Mouse (Mus musculus) macrophage (primary cell): ENCODE results near the gene Nomo1. TPM values are rescaled to one million over a fixed set of nuclear protein-coding genes. Genes with fewer than 3 reads are reported as not detected.

Source experiments
- H3K27ac ChIP-seq: fragments of 350-480 bp; formaldehyde crosslinking; 2 replicates; pipeline ENCODE4 v1.9.0; 2021
- H3K36me3 ChIP-seq: fragments of 350-480 bp; formaldehyde crosslinking; 2 replicates; pipeline ENCODE4 v1.9.0; 2021; ENCODE audit errors: inconsistent target
- H3K4me3 ChIP-seq: fragments of 350-480 bp; formaldehyde crosslinking; 2 replicates; pipeline ENCODE4 v1.9.0; 2021; ENCODE audit errors: inconsistent target
- H3K79me2 ChIP-seq: fragments of 350-480 bp; formaldehyde crosslinking; 2 replicates; pipeline ENCODE4 v1.9.0; 2021; ENCODE audit errors: inconsistent target
- WGBS: methylation state at CpG from one replicate; pipeline ENCODE4 v1.1.7; 2026; ENCODE audit warnings: inconsistent platforms; ENCODE audit not compliant: missing documents; 5-methylcytosine and 5-hydroxymethylcytosine counted together
- polyA plus RNA-seq: library from polyadenylated mRNA; stranded (reverse); fragments of 250-400 nt; gene quantifications from 3 replicates; pipeline ENCODE4 v1.2.4, GENCODE M21; 2018; ENCODE audit warnings: inconsistent platforms
- total RNA-seq, 78 experiments: library from RNA; depleted of rRNA; stranded (reverse); fragments of 250-400 nt; gene quantifications; 1 replicate in 9 of 78; 2 replicates in 24 of 78; 3 replicates in 43 of 78; 4 replicates in 2 of 78; pipeline ENCODE4 v1.2.4; 2018; ENCODE audit warnings: inconsistent platforms in 56 of 78

Nomo1 gene
- 10 to 100 TPM in 24 of 26 experiments, 1 to 10 TPM in 2; 8.5 to 49.9 (median 30.0) TPM for total RNA-seq (2018; cell fraction: chromatin; rRNA removed)
- total RNA-seq (2018; cell fraction: cytosol; rRNA removed) = 10 to 100 TPM in 23 of 26 experiments, 1 to 10 TPM in 3; 7.4 to 25.7 (median 15.8) TPM
- 10 to 100 TPM; 13.5 to 74.4 (median 24.3) TPM for total RNA-seq (2018; cell fraction: nucleus; rRNA removed)
- polyA plus RNA-seq = 15.9 to 40.2 TPM (median 19.6 TPM) in 3 replicates

GRCm38 (mm10) chr7:46033109-46033869, at the start of gene Nomo1:
Gene Nomo1 (plus strand): TSS chr7:46033698.
- 11% methylated on average over 33 of the region's 44 CpGs for whole genome bisulfite sequencing
- peaks cover 20% of the 10 kb centered on the region for H3K79me2 ChIP-seq
- H3K4me3 ChIP-seq = peak within 1 kb of the TSS; percentile 71
- no peak within 1 kb of the TSS for H3K27ac ChIP-seq
- H3K36me3 ChIP-seq = no peaks in the 10 kb centered on the region

- H3K36me3 ChIP-seq = no peaks in the 10 kb centered on the region
- 93% methylated on average over 3 of the region's 6 CpGs for WGBS
- no peak overlapping the region for H3K27ac ChIP-seq
- no peak overlapping the region for H3K4me3 ChIP-seq
- no peaks in the 10 kb centered on the region for H3K79me2 ChIP-seq
These were observed 46.6 kb upstream of the Nomo1 start for GRCm38 (mm10) chr7:45986893-45987292.

DNA sequence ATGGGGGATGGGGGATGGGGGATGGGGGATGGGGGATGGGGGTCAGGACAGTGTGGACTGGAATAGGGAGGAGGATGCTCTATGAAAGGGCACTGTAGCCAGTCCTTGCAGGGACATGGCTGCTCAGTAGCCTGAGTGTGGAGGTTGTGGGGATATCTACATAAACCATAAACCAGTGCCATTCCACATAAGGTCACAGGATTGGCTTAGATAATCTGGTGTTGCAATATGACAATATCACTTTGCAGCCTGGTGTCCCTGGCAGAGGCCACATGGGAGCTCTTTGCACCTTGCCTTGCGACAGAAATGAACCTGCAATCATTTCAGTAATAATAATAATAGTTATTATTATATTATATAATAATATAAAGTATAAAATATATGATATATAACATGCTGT, 45.2 kb upstream of the Nomo1 start:
- WGBS = 100% methylated on average over 1 of the region's 1 CpGs
- H3K36me3 ChIP-seq = no peaks in the 10 kb centered on the region

DNA sequence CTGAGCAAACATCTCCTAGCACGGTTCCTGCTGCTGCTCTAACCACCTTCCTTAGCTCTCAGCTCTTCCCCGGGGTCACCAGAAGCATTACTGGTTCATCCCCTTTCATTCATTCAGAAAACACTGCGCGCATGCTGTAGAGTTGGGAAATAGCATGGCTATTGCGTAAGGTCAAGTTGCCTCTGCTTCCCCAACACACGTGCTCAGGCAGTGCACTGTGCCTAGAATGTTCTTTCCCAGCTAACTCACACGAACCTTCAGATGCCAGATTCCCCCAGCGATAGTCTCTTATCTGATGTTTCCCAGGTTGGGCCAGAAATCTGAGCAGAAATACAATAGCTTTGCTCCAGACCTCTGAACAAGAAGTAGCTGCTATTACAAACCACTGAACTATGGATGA, 41.0 kb upstream of the Nomo1 start:
- WGBS = 20% methylated on average over 8 of the region's 8 CpGs
- Histone ChIP-seq H3K27ac (no peak overlapping the region), H3K79me2 (no peaks in the 10 kb centered on the region), H3K4me3 (no peak overlapping the region), H3K36me3 (no peaks in the 10 kb centered on the region)

More for the DNA sequence above, 45.2 kb upstream of the Nomo1 start:
- Histone ChIP-seq H3K27ac (no peak overlapping the region), H3K4me3 (no peak overlapping the region), H3K79me2 (no peaks in the 10 kb centered on the region)

- Histone ChIP-seq H3K4me3 (no peak overlapping the region), H3K79me2 (no peaks in the 10 kb centered on the region), H3K27ac (no peak overlapping the region), H3K36me3 (no peaks in the 10 kb centered on the region)
- WGBS = 86% methylated on average over 4 of the region's 4 CpGs
These were observed 32.9 kb upstream of the Nomo1 start for GRCm38 (mm10) chr7:46000577-46000976.

DNA sequence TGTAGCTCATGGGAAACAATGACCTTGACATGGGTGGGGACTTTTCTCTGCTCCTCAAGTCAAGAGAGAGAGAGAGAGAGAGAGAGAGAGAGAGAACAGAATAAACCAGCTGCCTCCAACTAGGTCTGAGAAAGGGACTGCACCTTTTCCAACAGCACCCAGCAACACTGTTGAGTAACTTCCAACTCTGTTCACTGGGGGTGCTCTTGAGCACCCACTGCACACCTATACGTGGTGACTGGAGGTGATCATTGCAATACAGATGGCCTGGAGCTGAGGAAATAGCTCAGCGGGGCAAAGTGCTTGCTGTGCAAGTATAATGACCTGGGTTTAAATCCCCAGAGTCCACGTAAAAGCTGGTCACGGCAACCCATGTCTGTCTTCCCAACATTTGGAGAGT, 30.8 kb upstream of the Nomo1 start:
- H3K27ac ChIP-seq = no peak overlapping the region
- no peaks in the 10 kb centered on the region for H3K79me2 ChIP-seq
- no peak overlapping the region for H3K4me3 ChIP-seq
- H3K36me3 ChIP-seq = no peaks in the 10 kb centered on the region
- WGBS = 55% methylated on average over 4 of the region's 4 CpGs

GRCm38 (mm10) chr7:46009578-46009977, 23.9 kb upstream of the Nomo1 start:
- Histone ChIP-seq H3K79me2 (no peaks in the 10 kb centered on the region), H3K36me3 (no peaks in the 10 kb centered on the region), H3K4me3 (no peak overlapping the region), H3K27ac (no peak overlapping the region)
- 13% methylated on average over 5 of the region's 5 CpGs for WGBS

DNA sequence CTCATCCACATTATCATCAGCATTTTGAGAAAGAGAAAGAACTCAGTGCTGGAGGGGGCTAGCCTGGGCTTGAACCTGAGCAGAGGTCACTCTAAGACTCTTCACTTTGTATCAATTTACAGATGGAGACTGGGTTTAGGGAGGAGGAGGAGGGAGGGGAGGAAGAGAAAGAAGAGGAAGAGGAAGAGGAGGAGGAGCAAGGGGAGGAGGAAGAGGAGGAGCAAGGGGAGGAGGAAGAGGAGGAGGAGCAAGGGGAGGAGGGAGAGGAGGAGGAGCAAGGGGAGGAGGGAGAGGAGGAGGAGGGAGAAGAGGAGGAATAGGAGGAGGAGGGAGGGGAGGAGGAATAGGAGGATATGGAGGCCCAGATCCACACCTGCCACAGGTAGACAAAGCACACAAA, 21.4 kb upstream of the Nomo1 start:
- H3K4me3 ChIP-seq = no peak overlapping the region
- H3K36me3 ChIP-seq = no peaks in the 10 kb centered on the region
- H3K27ac ChIP-seq = no peak overlapping the region
- H3K79me2 ChIP-seq = no peaks in the 10 kb centered on the region

- H3K36me3 ChIP-seq = no peaks in the 10 kb centered on the region
- no peaks in the 10 kb centered on the region for H3K79me2 ChIP-seq
- H3K4me3 ChIP-seq = no peak overlapping the region
- no peak overlapping the region for H3K27ac ChIP-seq
- WGBS = 75% methylated on average over 9 of the region's 9 CpGs
These were observed 20.1 kb upstream of the Nomo1 start for GRCm38 (mm10) chr7:46013266-46014010.

GRCm38 (mm10) chr7:46019594-46019993, 13.9 kb upstream of the Nomo1 start:
- Histone ChIP-seq H3K36me3 (no peaks in the 10 kb centered on the region), H3K27ac (no peak overlapping the region), H3K79me2 (no peaks in the 10 kb centered on the region), H3K4me3 (no peak overlapping the region)
- WGBS = 70% methylated on average over 2 of the region's 3 CpGs

DNA sequence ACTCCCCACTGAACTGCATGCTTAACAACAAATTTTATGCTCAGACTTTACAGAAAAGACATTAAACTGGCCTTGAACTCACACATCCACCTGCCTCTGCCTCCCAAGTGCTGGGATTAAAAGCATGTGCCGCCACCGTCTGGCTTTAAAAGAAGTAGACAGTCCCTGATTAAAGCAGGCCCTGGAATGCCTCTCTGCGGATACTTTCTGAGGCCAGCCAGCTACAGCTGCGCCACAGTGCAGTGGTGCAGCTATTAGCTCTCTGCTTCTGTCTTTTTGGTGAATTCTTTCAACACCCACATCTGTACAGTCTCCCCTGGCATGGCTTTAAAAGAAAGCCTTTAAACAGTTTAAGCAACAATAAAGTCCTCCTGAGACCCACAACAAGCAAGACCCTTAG, 11.5 kb upstream of the Nomo1 start:
- Histone ChIP-seq H3K79me2 (no peaks in the 10 kb centered on the region), H3K36me3 (no peaks in the 10 kb centered on the region), H3K27ac (no peak overlapping the region), H3K4me3 (no peak overlapping the region)
- WGBS = 95% methylated on average over 4 of the region's 4 CpGs

- Histone ChIP-seq H3K27ac (no peak overlapping the region), H3K36me3 (no peaks in the 10 kb centered on the region), H3K4me3 (no peak overlapping the region), H3K79me2 (no peaks in the 10 kb centered on the region)
- WGBS = 88% methylated on average over 9 of the region's 9 CpGs
These were observed 8.1 kb upstream of the Nomo1 start for GRCm38 (mm10) chr7:46025436-46025835.

GRCm38 (mm10) chr7:46028681-46029080, 4.8 kb upstream of the Nomo1 start:
- WGBS = 91% methylated on average over 10 of the region's 10 CpGs
- Histone ChIP-seq H3K79me2 (no peaks in the 10 kb centered on the region), H3K4me3 (no peak overlapping the region), H3K36me3 (no peaks in the 10 kb centered on the region), H3K27ac (no peak overlapping the region)

GRCm38 (mm10) chr7:46029299-46030144, 4.0 kb upstream of the Nomo1 start:
- 64% methylated on average over 6 of the region's 9 CpGs for WGBS
- Histone ChIP-seq H3K27ac (no peak overlapping the region), H3K36me3 (no peaks in the 10 kb centered on the region), H3K4me3 (no peak overlapping the region), H3K79me2 (peaks cover 7% of the 10 kb centered on the region)
